Mouse (Mus musculus) liver, embryonic 15.5 days (tissue): ENCODE measurements around the gene Aplp1. TPM values are rescaled to one million over a fixed set of nuclear protein-coding genes. Genes with fewer than 3 reads are reported as not detected.

ENCODE experiments used
- ATAC-seq: fragments of 200-750 bp; cut with Nextera tagmentation; 2 replicates; pipeline ENCODE4 v1.8.0; 2017; ENCODE audit warnings: moderate number of reproducible peaks, mild to moderate bottlenecking, moderate library complexity; ENCODE audit not compliant: insufficient read depth
- H3K27ac ChIP-seq: fragments of 300-500 bp; sonication (generic); replicated peaks from 2 replicates; pipeline ENCODE4 v1.5.1; 2015; ENCODE audit warnings: mild to moderate bottlenecking, inconsistent platforms
- H3K27me3 ChIP-seq: fragments of 300-500 bp; sonication (generic); 2 replicates; pipeline ENCODE4 v1.6.1; 2015; ENCODE audit warnings: mild to moderate bottlenecking, inconsistent platforms
- H3K36me3 ChIP-seq: fragments of 300-500 bp; sonication (generic); replicated peaks from 2 replicates; pipeline ENCODE4 v1.6.1; 2015; ENCODE audit warnings: moderate library complexity, mild to moderate bottlenecking, inconsistent platforms
- H3K4me1 ChIP-seq: fragments of 300-500 bp; sonication (generic); replicated peaks from 2 replicates; pipeline ENCODE4 v1.6.1; 2015; ENCODE audit warnings: inconsistent platforms
- H3K4me2 ChIP-seq: fragments of 300-500 bp; sonication (generic); 2 replicates; pipeline ENCODE4 v1.6.1; 2015; ENCODE audit warnings: moderate library complexity, mild to moderate bottlenecking, inconsistent platforms
- H3K4me3 ChIP-seq: fragments of 300-500 bp; sonication (generic); replicated peaks from 2 replicates; pipeline ENCODE4 v1.5.1; 2015; ENCODE audit warnings: mild to moderate bottlenecking, inconsistent platforms
- H3K9ac ChIP-seq: fragments of 300-500 bp; sonication (generic); 2 replicates; pipeline ENCODE4 v1.6.1; 2015; ENCODE audit warnings: moderate library complexity, mild to moderate bottlenecking, inconsistent platforms
- H3K9me3 ChIP-seq: fragments of 300-500 bp; sonication (generic); replicated peaks from 2 replicates; pipeline ENCODE4 v1.6.1; 2016; ENCODE audit warnings: inconsistent platforms
- WGBS: fragments of 180-500 bp; shearing (Covaris S2); methylation state at CpG from one replicate; pipeline ENCODE4 v1.1.7; 2015; ENCODE audit warnings: mixed read lengths; ENCODE audit not compliant: insufficient replicate concordance; 5-methylcytosine and 5-hydroxymethylcytosine counted together
- polyA plus RNA-seq: library from polyadenylated mRNA; unstranded; fragments of >200 nt; fragmentation: Nextera tagmentation; extraction: Ambion mirVana; gene quantifications from 2 replicates; pipeline ENCODE4 v1.2.1, GENCODE M21; 2015

Aplp1 gene
- polyA plus RNA-seq, 1 experiment from 2014 or later: 5.3 TPM

DNA sequence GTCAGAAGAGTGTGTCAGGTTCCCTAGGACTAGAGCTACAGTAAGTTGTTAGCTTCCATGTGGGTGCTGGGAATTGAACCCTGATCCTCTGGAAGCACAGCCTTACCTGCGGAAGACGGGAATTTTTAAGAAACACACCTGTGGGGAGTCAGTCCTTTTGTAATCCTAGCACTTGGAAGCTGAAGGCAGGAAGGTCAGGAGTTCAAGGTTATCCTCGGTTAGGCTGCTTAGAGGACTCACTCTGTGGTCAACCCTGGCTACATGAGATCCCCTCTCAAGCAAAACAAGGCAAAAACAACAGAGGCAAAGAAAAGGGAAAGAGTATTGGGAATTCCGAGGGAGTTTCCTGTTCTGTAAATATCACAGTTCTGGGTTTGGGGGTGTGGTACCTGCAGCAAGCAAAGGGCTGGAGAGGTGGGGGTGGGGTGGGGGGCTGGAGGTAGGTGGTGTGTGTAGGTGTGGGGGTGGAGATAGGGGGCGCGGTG lies 19.5 kb upstream of the Aplp1 start:
- Histone ChIP-seq H3K27ac (no peak overlapping the region), H3K9ac (no peak overlapping the region), H3K9me3 (no peaks in the 10 kb centered on the region), H3K36me3 (no peaks in the 10 kb centered on the region), H3K27me3 (peaks cover 80% of the 10 kb centered on the region), H3K4me2 (no peak overlapping the region), H3K4me1 (no peaks in the 10 kb centered on the region), H3K4me3 (no peak overlapping the region)
- WGBS: 9% methylated on average over 6 of the region's 6 CpGs
- no peak for ATAC-seq

DNA sequence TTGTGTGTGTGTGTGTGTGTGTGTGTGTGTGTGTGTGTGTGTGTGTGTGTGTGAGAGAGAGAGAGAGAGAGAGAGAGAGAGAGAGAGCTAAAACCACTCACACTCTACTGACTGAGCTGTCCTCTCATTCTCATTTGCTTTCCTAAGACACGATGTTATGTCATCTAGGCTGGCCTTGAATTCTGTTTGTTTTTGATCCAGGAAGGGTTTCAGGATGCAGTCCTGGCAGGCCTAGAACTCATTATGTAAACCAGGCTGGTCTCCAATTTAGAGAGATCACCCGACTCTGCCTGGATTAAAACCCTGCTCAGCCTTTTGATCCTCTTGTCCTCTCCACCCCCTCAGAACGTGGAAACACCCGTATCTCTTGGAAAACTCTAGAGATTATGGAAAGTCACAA lies 18.7 kb upstream of the Aplp1 start:
- Histone ChIP-seq H3K4me1 (no peaks in the 10 kb centered on the region), H3K9me3 (no peaks in the 10 kb centered on the region), H3K36me3 (no peaks in the 10 kb centered on the region), H3K4me2 (no peak overlapping the region), H3K4me3 (no peak overlapping the region), H3K27ac (no peak overlapping the region), H3K27me3 (peaks cover 88% of the 10 kb centered on the region), H3K9ac (no peak overlapping the region)
- ATAC-seq: no peak
- 17% methylated on average over 4 of the region's 4 CpGs for WGBS

DNA sequence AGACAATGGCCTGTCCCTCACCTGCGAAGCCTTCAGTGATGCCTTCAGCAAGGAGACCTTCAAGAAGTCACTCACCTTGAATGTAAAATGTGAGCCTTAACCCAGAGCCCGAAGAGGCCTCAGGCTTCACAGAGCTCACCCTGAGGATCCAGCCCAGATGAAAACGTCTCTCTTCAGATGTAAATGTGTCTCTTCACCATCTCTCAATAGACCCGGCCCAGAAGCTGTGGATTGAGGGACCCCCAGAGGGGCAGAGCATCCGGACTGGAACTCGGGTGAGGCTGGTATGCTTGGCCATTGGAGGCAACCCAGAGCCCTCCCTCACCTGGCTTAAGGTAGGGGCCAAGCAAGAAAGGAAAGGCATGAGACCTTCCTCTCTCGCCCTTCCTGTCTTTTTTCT lies 18.2 kb upstream of the Aplp1 start:
- Histone ChIP-seq H3K9ac (no peak overlapping the region), H3K4me3 (no peak overlapping the region), H3K4me2 (no peak overlapping the region), H3K9me3 (no peaks in the 10 kb centered on the region), H3K27me3 (peaks cover 93% of the 10 kb centered on the region), H3K27ac (no peak overlapping the region), H3K36me3 (no peaks in the 10 kb centered on the region), H3K4me1 (no peaks in the 10 kb centered on the region)
- no peak for ATAC-seq
- WGBS: 27% methylated on average over 7 of the region's 7 CpGs

DNA sequence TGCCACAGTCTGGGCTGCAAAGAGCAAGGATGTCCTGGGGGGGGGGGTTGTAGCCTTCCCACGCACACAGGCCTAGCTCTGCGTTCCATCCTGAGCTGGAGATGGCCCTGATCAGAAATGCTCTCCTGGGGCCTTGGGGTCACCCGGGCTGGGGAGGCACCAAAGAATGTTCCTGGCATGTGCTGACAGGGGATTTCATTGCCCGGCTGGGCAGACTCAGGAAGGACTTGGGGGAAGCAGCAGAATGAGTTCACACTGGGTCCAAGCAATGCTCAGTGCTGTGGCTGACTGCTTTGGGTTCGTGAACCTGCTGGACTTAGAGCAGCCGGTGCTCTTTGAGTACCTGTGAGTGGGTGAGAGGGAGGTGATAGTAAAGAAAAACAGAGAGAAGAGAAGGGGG lies 14.1 kb upstream of the Aplp1 start:
- Histone ChIP-seq H3K4me1 (no peaks in the 10 kb centered on the region), H3K27ac (no peak overlapping the region), H3K36me3 (no peaks in the 10 kb centered on the region), H3K9me3 (no peaks in the 10 kb centered on the region), H3K4me2 (no peak overlapping the region), H3K9ac (no peak overlapping the region), H3K27me3 (peaks cover 97% of the 10 kb centered on the region), H3K4me3 (no peak overlapping the region)
- ATAC-seq: no peak
- WGBS: 39% methylated on average over 6 of the region's 6 CpGs

DNA sequence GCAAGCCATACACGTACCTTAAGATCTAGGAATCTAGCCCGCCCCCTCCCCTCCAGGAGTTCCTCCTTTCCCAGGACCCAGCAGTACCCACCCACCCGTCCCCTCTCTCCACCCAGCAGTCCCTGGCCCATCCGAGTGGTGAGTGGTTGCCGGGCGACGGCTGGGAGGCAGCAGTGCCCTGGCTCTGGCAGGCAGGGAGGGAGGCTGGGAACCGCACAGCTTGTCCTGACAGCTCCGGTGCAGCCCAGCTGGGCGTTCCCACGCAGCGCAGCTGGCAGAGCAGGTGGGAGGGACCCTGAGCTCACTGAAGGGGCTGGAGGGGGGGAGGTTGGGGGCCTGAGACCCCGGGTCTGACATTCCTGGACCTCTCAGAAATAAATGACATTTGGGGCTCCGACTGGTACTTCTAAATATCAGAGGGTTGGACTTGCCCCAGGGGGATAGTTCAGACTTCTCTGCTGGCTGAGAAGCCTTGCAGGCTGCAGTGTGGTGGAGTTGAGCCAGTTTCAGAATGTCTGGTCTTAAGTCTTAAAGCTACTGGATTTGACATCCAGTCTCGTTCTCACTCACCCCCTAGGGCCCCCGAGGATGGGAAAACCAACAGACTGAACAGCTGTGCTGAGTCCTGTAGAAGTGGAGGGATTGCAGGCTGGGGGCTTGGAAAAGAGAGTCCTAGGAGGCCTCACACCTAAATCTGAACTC lies 12.4 kb upstream of the Aplp1 start, which contains the start of the genes Kirrel2 and Nphs1:
Gene Kirrel2, minus strand, starts transcription at position 62 of the 702 bp plus-strand sequence.
Gene Nphs1, plus strand, starts transcription at position 687 of the 702 bp plus-strand sequence.
- Histone ChIP-seq H3K4me3 (no peak within 1 kb of the TSS), H3K4me2 (no peak within 1 kb of the TSS)

DNA sequence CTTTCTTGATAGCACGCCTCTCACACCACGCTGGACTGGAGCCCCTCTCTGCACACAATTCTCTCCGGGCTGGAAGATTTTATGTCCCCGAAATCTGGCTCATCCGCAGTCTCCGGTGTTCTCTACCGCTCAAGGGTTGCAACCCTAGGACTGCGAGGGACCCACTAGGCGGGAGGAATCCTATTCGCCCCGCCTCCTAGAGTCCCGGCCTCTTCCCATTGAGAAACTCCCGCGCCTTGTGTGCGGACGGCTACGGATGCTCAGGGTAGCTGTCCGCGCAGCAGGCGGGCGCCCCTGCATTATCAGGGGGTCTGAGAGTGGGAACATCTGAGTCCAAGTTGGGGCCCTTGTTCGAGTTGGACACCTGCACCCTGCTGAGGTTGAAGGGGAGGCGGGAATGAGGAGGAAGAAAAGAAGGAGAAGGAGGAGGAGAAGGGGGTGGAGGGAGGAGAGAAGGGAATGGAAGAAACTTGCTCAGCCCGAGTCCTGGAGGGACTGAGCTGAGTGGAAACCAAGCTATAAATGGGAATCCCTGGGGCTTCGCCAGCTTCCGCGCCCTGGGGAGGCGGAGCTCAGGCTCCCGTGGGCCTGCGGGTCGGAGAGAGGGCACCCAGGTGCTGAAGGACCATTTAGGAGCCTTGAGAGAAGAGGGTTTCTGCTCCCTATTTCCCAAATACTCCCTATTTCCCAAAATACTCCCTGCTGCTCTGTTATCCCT lies 11.7 kb upstream of the Aplp1 start:
- H3K4me1 ChIP-seq: peaks cover 9% of the 10 kb centered on the region
- no peak overlapping the region for H3K4me3 ChIP-seq
- no peak overlapping the region for H3K4me2 ChIP-seq
- no peak overlapping the region for H3K9ac ChIP-seq
- no peak overlapping the region for H3K27ac ChIP-seq
- ATAC-seq: no peak
- no peaks in the 10 kb centered on the region for H3K9me3 ChIP-seq
- peaks cover 96% of the 10 kb centered on the region for H3K27me3 ChIP-seq
- WGBS: 2% methylated on average over 31 of the region's 31 CpGs
- H3K36me3 ChIP-seq: no peaks in the 10 kb centered on the region

More for the DNA sequence above, 12.4 kb upstream of the Aplp1 start, which contains the start of the genes Kirrel2 and Nphs1:
- no peak for ATAC-seq
- no peaks in the 10 kb centered on the region for H3K36me3 ChIP-seq
- H3K4me1 ChIP-seq: peaks cover 9% of the 10 kb centered on the region
- WGBS: 5% methylated on average over 16 of the region's 16 CpGs
- H3K27me3 ChIP-seq: peaks cover 99% of the 10 kb centered on the region
- H3K9ac ChIP-seq: no peak within 1 kb of the TSS
- H3K27ac ChIP-seq: no peak within 1 kb of the TSS
- H3K9me3 ChIP-seq: no peaks in the 10 kb centered on the region

DNA sequence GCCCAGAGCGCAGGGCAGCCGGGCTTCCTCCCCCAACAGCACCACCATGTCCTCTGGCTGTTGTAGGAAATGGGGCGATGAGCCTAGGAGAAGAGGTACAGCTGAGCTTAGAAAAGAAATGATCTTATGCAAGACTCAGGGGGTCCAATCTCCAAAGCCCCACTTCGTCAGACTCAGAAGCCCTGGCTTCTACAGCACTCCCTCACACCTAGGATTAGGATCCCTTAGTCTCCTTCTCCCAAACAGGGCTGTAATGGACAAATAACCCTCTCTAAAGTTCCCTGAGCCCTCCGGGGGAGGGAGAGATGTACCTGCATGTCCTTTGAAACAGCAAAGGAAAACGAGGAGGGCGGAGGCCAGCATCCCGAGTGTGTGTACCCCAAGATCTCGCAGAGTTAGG lies 11.2 kb upstream of the Aplp1 start:
- Histone ChIP-seq H3K4me1 (peaks cover 9% of the 10 kb centered on the region), H3K9me3 (no peaks in the 10 kb centered on the region), H3K36me3 (no peaks in the 10 kb centered on the region), H3K27ac (no peak overlapping the region), H3K27me3 (peaks cover 92% of the 10 kb centered on the region), H3K9ac (no peak overlapping the region), H3K4me3 (no peak overlapping the region), H3K4me2 (no peak overlapping the region)
- WGBS: under 1% methylated on average over 9 of the region's 9 CpGs
- ATAC-seq: no peak

DNA sequence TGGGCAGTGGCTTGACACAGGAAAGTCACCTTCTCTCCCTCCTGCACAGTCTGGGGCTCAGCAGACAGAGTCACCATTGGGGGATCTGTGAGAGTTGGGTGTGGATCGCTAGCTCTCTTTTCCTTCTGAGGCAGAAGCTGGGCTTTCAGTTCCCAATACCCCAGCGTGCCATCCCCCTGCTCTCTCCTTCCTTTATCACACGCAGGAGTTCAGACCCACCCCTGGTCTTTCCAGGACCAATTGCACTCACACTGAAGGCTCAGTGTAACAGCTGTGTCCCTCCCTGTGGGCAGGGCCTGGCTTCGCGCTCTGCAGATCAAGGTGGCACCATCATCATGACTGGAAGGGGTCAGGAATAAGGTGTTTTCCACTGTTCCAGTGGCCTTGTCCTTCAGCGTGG lies 8.9 kb upstream of the Aplp1 start:
- H3K27ac ChIP-seq: no peak overlapping the region
- no peak for ATAC-seq
- no peaks in the 10 kb centered on the region for H3K9me3 ChIP-seq
- H3K4me1 ChIP-seq: peaks cover 9% of the 10 kb centered on the region
- H3K9ac ChIP-seq: no peak overlapping the region
- H3K36me3 ChIP-seq: no peaks in the 10 kb centered on the region
- H3K4me3 ChIP-seq: 0 out of 2 replicates have a peak overlapping the region, but pooled peaks have one; percentile 5
- peaks cover 72% of the 10 kb centered on the region for H3K27me3 ChIP-seq
- 12% methylated on average over 6 of the region's 6 CpGs for WGBS
- peak overlapping the region; percentile 45; the same call in 1 of the 2 replicates for H3K4me2 ChIP-seq

DNA sequence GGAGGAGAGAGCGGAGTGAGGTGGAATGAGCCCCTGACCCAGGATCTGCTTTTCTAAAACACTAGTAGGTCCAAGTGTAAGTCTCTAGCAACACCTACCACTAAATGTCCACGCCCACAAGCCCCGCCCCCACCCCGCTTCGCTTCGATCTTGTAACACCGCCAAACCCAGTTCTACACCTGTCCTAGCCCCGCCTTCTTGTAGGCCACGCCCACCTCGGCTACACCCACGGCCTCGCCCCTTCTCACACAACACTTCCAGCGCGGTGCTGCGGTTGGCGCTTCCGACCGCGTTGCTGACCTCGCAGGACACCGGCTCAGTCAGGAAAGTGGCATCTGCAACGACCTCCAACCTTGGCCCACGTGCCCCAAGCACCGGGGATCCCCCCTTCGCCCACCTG lies 8.4 kb upstream of the Aplp1 start:
- peaks cover 68% of the 10 kb centered on the region for H3K27me3 ChIP-seq
- H3K36me3 ChIP-seq: no peaks in the 10 kb centered on the region
- no peak overlapping the region for H3K27ac ChIP-seq
- H3K9me3 ChIP-seq: no peaks in the 10 kb centered on the region
- WGBS: 2% methylated on average over 25 of the region's 25 CpGs
- H3K4me2 ChIP-seq: peak overlapping the region; percentile 45
- no peak overlapping the region for H3K9ac ChIP-seq
- peak; percentile 56 for ATAC-seq
- H3K4me1 ChIP-seq: peaks cover 9% of the 10 kb centered on the region
- H3K4me3 ChIP-seq: peak overlapping the region; percentile 5; the same call in 1 of the 2 replicates

DNA sequence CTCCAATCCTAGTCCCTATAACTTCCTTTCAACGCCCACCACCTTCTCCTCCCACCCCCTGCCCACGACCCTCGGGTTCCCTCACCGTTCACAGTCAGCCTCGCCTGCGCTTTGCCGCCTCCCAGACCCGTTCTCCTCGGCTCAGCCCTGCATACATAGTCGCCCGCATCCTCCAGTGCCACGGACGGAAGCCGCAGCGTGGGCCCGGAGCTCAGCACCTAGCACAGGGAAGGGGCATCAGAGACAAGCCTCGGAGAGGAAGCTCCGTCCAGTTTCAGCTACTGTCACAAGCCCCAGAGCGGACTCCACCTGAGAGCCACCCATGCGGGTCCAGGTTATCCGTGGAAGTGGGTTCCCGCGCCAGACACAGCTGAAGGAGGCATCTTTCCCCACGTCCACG lies 8.0 kb upstream of the Aplp1 start:
- H3K4me3 ChIP-seq: no peak overlapping the region
- H3K27me3 ChIP-seq: peaks cover 63% of the 10 kb centered on the region
- peak overlapping the region; percentile 45 for H3K4me2 ChIP-seq
- H3K36me3 ChIP-seq: no peaks in the 10 kb centered on the region
- no peaks in the 10 kb centered on the region for H3K9me3 ChIP-seq
- no peak for ATAC-seq
- no peak overlapping the region for H3K27ac ChIP-seq
- H3K4me1 ChIP-seq: peaks cover 9% of the 10 kb centered on the region
- 14% methylated on average over 25 of the region's 25 CpGs for WGBS
- H3K9ac ChIP-seq: no peak overlapping the region

DNA sequence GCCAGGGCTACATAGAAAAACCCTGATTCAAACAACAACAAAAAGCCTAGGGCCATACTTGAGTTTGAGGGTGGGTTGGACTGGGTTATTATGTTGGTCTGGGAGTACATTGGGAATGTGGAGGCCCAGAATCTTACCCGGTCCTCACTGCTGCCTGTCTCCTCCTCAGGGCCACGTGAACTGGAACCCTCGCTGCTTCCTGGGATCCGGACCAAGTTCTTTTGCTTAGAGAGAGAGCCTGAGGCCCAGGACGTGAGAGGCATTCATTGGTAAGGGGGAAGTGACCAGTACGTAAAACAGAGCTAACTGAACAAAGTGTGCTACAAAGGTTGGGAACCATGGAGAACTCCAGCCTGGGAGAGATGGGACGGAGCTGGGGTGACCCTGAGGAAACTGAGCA lies 4.9 kb upstream of the Aplp1 start:
- H3K9me3 ChIP-seq: no peaks in the 10 kb centered on the region
- no peak overlapping the region for H3K4me2 ChIP-seq
- no peak overlapping the region for H3K9ac ChIP-seq
- no peak overlapping the region for H3K4me3 ChIP-seq
- peaks cover 9% of the 10 kb centered on the region for H3K4me1 ChIP-seq
- H3K36me3 ChIP-seq: no peaks in the 10 kb centered on the region
- H3K27me3 ChIP-seq: peaks cover 53% of the 10 kb centered on the region
- WGBS: 55% methylated on average over 7 of the region's 7 CpGs
- H3K27ac ChIP-seq: no peak overlapping the region
- ATAC-seq: no peak
